22 mouse cellular contexts compared by ENCODE assay signal in the genomic region with DNA sequence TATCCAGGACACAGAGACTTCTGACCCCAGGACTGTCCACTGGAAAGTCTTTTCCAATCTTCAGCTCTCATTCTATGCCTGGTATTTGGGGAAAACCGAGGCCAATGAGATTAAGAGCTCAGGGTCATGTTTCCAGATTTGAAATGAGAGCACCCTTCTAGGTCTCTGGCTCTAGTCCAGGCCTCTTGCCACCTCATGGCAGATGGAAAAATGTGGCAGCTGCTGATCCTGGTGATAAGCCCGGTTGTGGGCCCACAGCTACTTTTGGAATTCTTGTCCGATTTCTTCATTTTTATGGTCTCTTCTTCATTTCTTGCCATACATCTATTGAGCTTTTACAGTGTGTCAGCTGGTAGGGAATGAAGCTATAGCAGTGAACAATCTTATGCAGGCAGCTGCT. TPM values are rescaled to one million over a fixed set of nuclear protein-coding genes. Genes with fewer than 3 reads are reported as not detected.
DNase-seq lines count a peak whose midpoint lies in the region; ATAC-seq and TF ChIP-seq lines count a peak whose summit lies in the region.
"Had no signal": no experiment of that assay in that cellular context is flagged by ENCODE, and none has a peak within 500 bp of the region (broad histone marks: within the 10 kb centered on the region; RNA-seq: fewer than 3 reads in every experiment).

No protein-coding gene starts in this region.

- ATAC-seq in limb, embryonic 14.5 days (ENCODE audit: low FRiP score, low read depth) = peak; percentile 69; the same call in 1 of the 2 replicates
- ATAC-seq: forebrain, embryonic 14.5 days; hindbrain, embryonic 16.5 days; intestine, embryonic 16.5 days had no signal

- no peak overlapping the region for H3K4me3 ChIP-seq in C2C12 (ENCODE audit: insufficient read depth, poor library complexity, severe bottlenecking)
- no peak overlapping the region for H3K4me3 ChIP-seq in limb, embryonic 14.5 days (replicated peaks; ENCODE audit: low read length)
- H3K4me3 ChIP-seq: embryonic facial prominence, embryonic 15.5 days; layer of hippocampus, adult 2 months had no signal

- no peak overlapping the region for H3K9ac ChIP-seq in limb, embryonic 14.5 days (ENCODE audit: low read depth, low read length, severe bottlenecking)
- H3K9ac ChIP-seq: embryonic facial prominence, embryonic 15.5 days had no signal

- H3K79me2 ChIP-seq in C2C12 (ENCODE audit: control insufficient read depth, insufficient read depth) = peaks cover 52% of the 10 kb centered on the region

- no peak overlapping the region for H3ac ChIP-seq in C2C12 (ENCODE audit: control insufficient read depth, insufficient read length, low read depth)

- peaks cover 10% of the 10 kb centered on the region for H3K79me3 ChIP-seq in C2C12 (ENCODE audit: low read depth)

- peaks cover 49% of the 10 kb centered on the region for H3K36me3 ChIP-seq in C2C12 (ENCODE audit: control insufficient read depth, insufficient read depth)
- no peaks in the 10 kb centered on the region for H3K36me3 ChIP-seq in limb, embryonic 14.5 days (ENCODE audit: control insufficient read depth, insufficient read depth, low read length)
- H3K36me3 ChIP-seq: embryonic facial prominence, embryonic 15.5 days had no signal

- no peaks in the 10 kb centered on the region for H3K4me1 ChIP-seq in limb, embryonic 14.5 days (ENCODE audit: control insufficient read depth, insufficient read depth, low read length)

- H3K9me3 ChIP-seq in limb, embryonic 14.5 days (ENCODE audit: control insufficient read depth, low read length) = no peaks in the 10 kb centered on the region
- H3K9me3 ChIP-seq: embryonic facial prominence, embryonic 15.5 days had no signal

- peak; percentile 6 for DNase-seq in cerebellum, adult 9-10 months
- DNase-seq in cerebellum, adult 18-20 months = no peak
- peak; percentile 48 for DNase-seq in left cerebral cortex, postnatal 4 days
- no peak for DNase-seq in left cerebral cortex, postnatal 25 days (ENCODE audit: low spot score in 2 of 2)
- DNase-seq in limb, embryonic 14.5 days (ENCODE audit: low spot score) = peak; percentile 42
- no peak for DNase-seq in layer of hippocampus, adult 11-12 months (ENCODE audit: low spot score)
- DNase-seq: B cell, adult 2 months; cerebellum, adult 8-10 months; kidney, adult 9 months; kidney, postnatal 14 days; layer of hippocampus, postnatal 36 days; liver; thymus, postnatal 14 days had no signal

- H3K27me3 ChIP-seq in C2C12 (ENCODE audit: control insufficient read depth, insufficient read depth, insufficient read length) = no peaks in the 10 kb centered on the region
- H3K27me3 ChIP-seq in limb, embryonic 14.5 days (ENCODE audit: control insufficient read depth, insufficient read depth, low read length) = no peaks in the 10 kb centered on the region
- H3K27me3 ChIP-seq: embryonic facial prominence, embryonic 15.5 days had no signal

- TF ChIP-seq POLR2A in limb, embryonic 14.5 days (IDR thresholded peaks at IDR 0.05; ENCODE audit: borderline replicate concordance, extremely low read depth, insufficient read depth, insufficient read length) = no peak

- WGBS in limb, embryonic 14.5 days = 69% methylated on average over 3 of the region's 3 CpGs

- intact Hi-C loops in left cerebral cortex, postnatal 4 days (cut with DNase I) = no loop called here
- intact Hi-C loops in left cerebral cortex, postnatal 25 days (cut with DNase I) = no loop called here

- no peak overlapping the region for H3K4me2 ChIP-seq in limb, embryonic 14.5 days (replicated peaks; ENCODE audit: low read depth, low read length, severe bottlenecking)
- H3K4me2 ChIP-seq: embryonic facial prominence, embryonic 15.5 days; heart, embryonic 11.5 days; midbrain, embryonic 11.5 days had no signal

- no peak overlapping the region for H3K27ac ChIP-seq in limb, embryonic 14.5 days (replicated peaks; ENCODE audit: low read depth, low read length)
- H3K27ac ChIP-seq: embryonic facial prominence, embryonic 15.5 days; layer of hippocampus, adult 2 months had no signal

- TF ChIP-seq CTCF in C2C12 (IDR thresholded peaks at IDR 0.05; ENCODE audit: control insufficient read depth, insufficient read depth, insufficient read length) = no peak

TF ChIP-seq in C2C12, 6 proteins besides CTCF, POLR2A, EP300 and RAD21:
- no peak for TF ChIP-seq MAX (IDR thresholded peaks at IDR 0.05)
- no peak for TF ChIP-seq USF1 (IDR thresholded peaks at IDR 0.05; ENCODE audit: low read depth)
- TF ChIP-seq MYOD1 (IDR thresholded peaks at IDR 0.05; ENCODE audit: control insufficient read depth, insufficient read length, low read depth) = peak; percentile 93

RNA-seq across cellular contexts. Expression of a gene that starts 42.0 kb away (rescaled TPM):
- 1 to 10 TPM; 1.0 to 1.7 TPM for total RNA-seq in left cerebral cortex, postnatal 4 days (2021)
- under 1 TPM; 0.46 to 0.73 TPM for total RNA-seq in left cerebral cortex, postnatal 25 days (2021)
- not detected for polyA plus RNA-seq in C2C12 (2012; fragmentation: generic; extraction: Trizol)
- polyA plus RNA-seq in limb, embryonic 14.5 days (2012; rRNA removed) = 7.6 and 7.8 TPM in 2 replicates
- 4.5 and 5.9 TPM in 2 replicates for polyA plus RNA-seq in limb, embryonic 14.5 days (2014; fragmentation: Nextera tagmentation; extraction: Ambion mirVana)

RNA-seq across cellular contexts. Expression of a gene that starts 57.5 kb away (rescaled TPM):
- 1 to 10 TPM; 1.2 to 1.4 TPM for total RNA-seq in left cerebral cortex, postnatal 4 days (2021)
- 1 to 10 TPM; 2.3 to 3.0 TPM for total RNA-seq in left cerebral cortex, postnatal 25 days (2021)
- 16.8 TPM for polyA plus RNA-seq in C2C12 (2012; fragmentation: generic; extraction: Trizol)
- polyA plus RNA-seq in limb, embryonic 14.5 days (2012; rRNA removed) = 6.6 and 6.7 TPM in 2 replicates
- 11.7 and 12.0 TPM in 2 replicates for polyA plus RNA-seq in limb, embryonic 14.5 days (2014; fragmentation: Nextera tagmentation; extraction: Ambion mirVana)
- total RNA-seq: monocyte, adult 5-6 weeks had no signal

Comparison
In these comparisons a context has a peak if more than half of its experiments do, and no peak if none do; other contexts are left out.
1. DNase-seq: peak in cerebellum, adult 9-10 months (single experiment), left cerebral cortex, postnatal 4 days (single experiment) and limb, embryonic 14.5 days (single experiment); none in cerebellum, adult 18-20 months (0 of 2), left cerebral cortex, postnatal 25 days (0 of 2) and layer of hippocampus, adult 11-12 months (single experiment).